Mouse (Mus musculus) E14TG2a.4 (cell line): ENCODE results near the gene Tmem119.

Source experiments
- H3K27me3 ChIP-seq: 2 replicates; pipeline ENCODE4 v1.6.1; 2014; ENCODE audit warnings: low read length, control low read depth; ENCODE audit not compliant: insufficient read depth
- H3K36me3 ChIP-seq: 2 replicates; pipeline ENCODE4 v1.6.1; 2014; ENCODE audit warnings: low read length, control low read depth; ENCODE audit not compliant: insufficient read depth
- H3K4me1 ChIP-seq: replicated peaks from 2 replicates; pipeline ENCODE4 v1.6.1; 2014; ENCODE audit warnings: low read depth, low read length, control low read depth
- H3K4me3 ChIP-seq: replicated peaks from 2 replicates; pipeline ENCODE4 v1.5.1; 2014; ENCODE audit warnings: mild to moderate bottlenecking, low read length
- H3K9me3 ChIP-seq: 2 replicates; pipeline ENCODE4 v1.6.1; 2014; ENCODE audit warnings: low read length, control low read depth
- CTCF ChIP-seq: conservative IDR thresholded peaks from 2 replicates; pipeline ENCODE4 v1.5.1; 2014; ENCODE audit warnings: low read length
- NANOG ChIP-seq: IDR thresholded peaks from 2 replicates; pipeline ENCODE4 v1.6.1; 2014; ENCODE audit warnings: borderline replicate concordance, low read length, mixed read lengths
- POU5F1 ChIP-seq: IDR thresholded peaks from 2 replicates; pipeline ENCODE4 v1.6.1; 2014; ENCODE audit warnings: low read length, borderline replicate concordance

The Tmem119 gene

DNA sequence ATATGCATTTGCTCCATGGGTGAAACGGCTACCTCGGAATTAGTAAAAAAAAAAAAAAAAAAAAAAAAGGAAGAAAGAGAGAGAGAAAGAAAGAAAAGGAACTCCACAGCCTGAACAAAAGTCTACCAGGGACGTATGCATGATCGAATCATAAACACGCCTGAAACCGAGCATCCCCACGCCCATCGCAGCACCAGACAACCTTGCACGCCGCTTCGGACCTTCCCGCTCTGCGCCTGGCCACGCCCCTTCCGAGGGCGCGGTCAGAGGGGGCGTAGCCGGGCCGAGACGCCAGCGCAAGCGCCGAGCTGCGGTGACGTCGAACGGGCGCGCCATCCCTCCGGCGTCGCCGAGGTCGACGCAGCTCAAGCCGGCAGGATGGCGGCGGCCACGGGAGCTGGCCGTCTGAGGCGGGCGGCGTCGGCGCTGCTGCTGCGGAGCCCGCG lies 27.8 kb downstream of the Tmem119 start, which contains the start of the genes Sart3 and Iscu:
Gene Sart3 (minus strand): TSS at position 61 of the 446 bp plus-strand sequence.
Gene Iscu (plus strand): TSS at position 299 of the 446 bp plus-strand sequence.
- TF ChIP-seq CTCF (no peak), POU5F1 (no peak), NANOG (no peak)
- Histone ChIP-seq H3K27me3 (no peaks in the 10 kb centered on the region), H3K9me3 (no peaks in the 10 kb centered on the region)

DNA sequence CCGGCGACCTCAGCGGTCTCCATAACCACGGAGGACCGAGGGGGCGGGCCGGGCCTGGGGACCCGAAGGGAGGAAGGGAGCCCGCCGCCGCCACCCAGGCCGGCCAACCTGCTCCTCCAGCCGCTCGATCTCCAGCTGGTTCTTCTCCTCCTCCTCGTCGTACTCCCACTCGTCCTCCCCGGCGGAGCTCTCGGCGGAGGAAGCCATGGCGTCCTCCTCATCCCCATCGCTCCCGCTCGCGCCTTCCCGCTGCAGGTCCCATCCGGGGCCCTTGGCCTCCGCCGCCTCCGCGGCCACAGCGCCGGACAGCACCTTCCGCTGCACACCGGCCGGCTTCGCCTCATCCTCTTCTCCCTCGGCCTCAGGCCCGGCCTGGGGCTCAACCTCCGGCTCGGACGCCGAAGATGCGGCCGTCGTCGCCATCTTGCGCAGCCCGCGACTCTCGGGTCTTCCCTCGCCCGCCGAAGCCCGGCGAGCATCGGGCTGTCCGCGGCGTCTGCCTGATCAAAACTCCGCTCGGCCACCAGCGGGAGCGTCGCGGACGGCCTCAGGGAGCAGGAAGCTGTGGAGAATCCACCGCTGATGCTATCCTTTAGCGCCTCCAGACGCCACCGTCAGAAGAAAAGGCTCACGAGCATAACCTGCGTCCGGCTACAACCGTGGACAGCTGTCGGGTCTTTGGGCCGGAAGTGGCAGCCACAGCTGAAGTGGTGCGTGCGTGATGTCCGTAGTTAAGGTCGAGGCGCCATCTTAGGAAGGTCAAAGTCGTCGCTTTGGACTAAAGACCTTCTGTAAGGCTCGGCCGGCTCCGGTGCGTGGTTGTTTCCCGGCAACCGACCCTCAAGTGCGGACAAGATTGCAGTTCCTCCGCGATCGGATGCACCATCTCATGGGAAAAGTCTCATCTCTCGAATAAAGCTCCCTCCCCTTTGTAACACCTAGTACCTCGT lies 28.8 kb downstream of the Tmem119 start:
- Histone ChIP-seq H3K4me1 (peaks cover 63% of the 10 kb centered on the region), H3K36me3 (peaks cover 64% of the 10 kb centered on the region), H3K27me3 (no peaks in the 10 kb centered on the region), H3K9me3 (no peaks in the 10 kb centered on the region), H3K4me3 (peak overlapping the region; percentile 99)
- TF ChIP-seq POU5F1 (no peak), CTCF (no peak), NANOG (no peak)

More for the DNA sequence above, 27.8 kb downstream of the Tmem119 start, which contains the start of the genes Sart3 and Iscu:
- H3K36me3 ChIP-seq = peaks cover 64% of the 10 kb centered on the region
- H3K4me1 ChIP-seq = peaks cover 60% of the 10 kb centered on the region
- H3K4me3 ChIP-seq = peak within 1 kb of the TSS; percentile 99

DNA sequence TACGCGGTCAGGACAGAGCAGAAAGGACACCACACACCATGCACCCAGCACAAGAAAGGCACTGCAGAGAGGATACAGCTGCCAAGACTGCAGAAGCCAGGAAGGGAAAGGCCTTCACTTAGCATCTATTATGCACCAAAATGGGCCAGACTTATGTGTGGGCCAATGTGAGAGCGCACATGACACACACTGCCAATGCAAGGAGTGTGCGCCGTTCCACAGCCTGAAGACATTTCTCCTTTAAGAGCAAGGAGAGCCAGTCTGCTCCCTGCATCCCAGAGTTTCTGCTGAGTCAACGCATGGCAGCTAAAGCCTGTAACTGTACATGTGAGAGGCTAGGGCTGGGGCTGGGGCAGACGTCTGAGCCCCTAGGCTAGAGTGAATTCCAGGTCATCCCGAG lies 31.5 kb downstream of the Tmem119 start:
- Histone ChIP-seq H3K9me3 (no peaks in the 10 kb centered on the region), H3K4me1 (peaks cover 76% of the 10 kb centered on the region), H3K36me3 (peaks cover 64% of the 10 kb centered on the region), H3K27me3 (no peaks in the 10 kb centered on the region), H3K4me3 (peak overlapping the region; percentile 99; the same call in 1 of the 2 replicates)
- TF ChIP-seq POU5F1 (no peak), CTCF (no peak)

DNA sequence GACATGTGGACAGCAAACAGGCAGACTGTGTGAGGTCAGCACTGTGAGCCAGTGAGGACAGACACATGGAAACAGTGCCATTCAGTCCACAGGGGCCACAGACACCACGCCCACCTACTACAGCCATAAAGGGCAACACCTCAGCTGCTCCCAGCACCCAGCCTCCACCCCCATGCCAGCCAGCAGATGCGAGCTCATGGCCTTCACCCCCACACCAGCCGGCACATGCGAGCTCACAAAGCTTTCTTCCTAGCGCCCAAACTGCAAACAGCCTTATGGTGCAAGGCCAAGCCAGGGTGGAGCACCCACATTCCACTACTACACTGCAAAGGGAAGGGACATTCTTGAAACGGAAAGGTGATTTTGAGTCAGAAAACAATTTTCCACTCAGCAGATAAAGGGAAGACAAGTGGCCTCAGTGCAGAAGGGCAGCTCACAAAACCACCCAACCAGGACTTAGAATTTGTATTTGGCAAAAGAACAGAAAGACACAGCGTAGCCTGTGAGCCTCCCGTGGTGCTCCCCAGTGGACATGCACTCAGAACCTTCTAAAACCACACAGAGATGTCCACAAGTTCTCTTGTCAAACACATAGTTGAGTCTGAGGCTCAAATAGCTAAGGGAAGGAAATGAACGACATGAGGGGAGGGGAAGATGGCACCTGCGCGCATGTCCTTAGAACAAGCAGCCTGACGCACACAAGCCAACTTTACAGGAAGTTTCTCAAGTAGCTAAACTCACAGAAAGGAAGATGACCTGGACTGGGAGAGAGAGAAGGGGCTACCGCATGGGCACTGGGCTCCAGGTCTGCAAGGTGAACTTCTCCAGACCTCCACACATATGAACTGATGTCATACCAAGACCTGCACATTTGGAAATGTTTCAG lies 34.4 kb downstream of the Tmem119 start:
- no peaks in the 10 kb centered on the region for H3K27me3 ChIP-seq
- peaks cover 94% of the 10 kb centered on the region for H3K36me3 ChIP-seq
- H3K4me1 ChIP-seq = peaks cover 98% of the 10 kb centered on the region
- TF ChIP-seq NANOG (no peak), CTCF (no peak), POU5F1 (no peak)
- no peaks in the 10 kb centered on the region for H3K9me3 ChIP-seq
- H3K4me3 ChIP-seq = no peak overlapping the region

DNA sequence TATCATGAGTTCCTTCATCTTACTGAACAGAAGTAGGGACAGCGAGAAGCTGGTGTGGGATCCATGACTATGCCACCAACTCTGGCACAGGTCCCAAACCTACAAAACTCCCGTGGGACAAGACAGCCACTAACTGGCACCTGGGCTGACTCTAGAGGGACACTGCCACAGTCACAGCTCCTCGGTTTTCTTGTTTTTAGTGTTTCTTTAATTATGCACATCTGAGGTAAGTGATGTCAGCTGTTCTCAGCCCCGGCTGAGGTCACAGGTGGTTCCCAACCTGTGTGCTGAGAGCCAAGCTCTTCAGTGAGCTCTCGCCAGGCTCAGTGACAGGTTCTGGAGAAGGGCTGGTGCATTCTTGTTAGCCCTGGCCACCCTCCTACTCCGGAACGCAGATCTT lies 35.9 kb downstream of the Tmem119 start:
- TF ChIP-seq NANOG (no peak), CTCF (no peak), POU5F1 (no peak)
- no peak overlapping the region for H3K4me3 ChIP-seq
- H3K9me3 ChIP-seq = no peaks in the 10 kb centered on the region
- no peaks in the 10 kb centered on the region for H3K27me3 ChIP-seq
- peaks cover 89% of the 10 kb centered on the region for H3K4me1 ChIP-seq
- peaks cover 100% of the 10 kb centered on the region for H3K36me3 ChIP-seq

DNA sequence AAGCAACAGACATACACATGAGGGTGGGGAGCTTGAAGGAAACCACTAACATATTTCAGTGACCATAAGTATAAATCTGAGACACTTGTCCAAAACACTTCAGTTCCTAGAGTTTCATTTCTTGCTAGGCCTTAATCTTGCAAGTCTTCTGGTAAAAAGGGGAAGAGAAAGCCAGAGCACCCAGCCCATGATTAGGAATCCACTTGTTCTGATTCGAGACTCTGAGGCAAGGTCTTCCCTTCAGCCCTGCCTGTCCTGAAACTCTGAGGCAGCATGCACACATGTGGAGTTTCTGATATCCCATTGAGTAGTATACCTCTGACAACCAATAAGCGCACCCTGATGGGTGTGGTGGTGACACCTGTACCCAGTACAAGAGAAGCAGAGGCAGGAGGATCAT lies 38.7 kb downstream of the Tmem119 start:
- no peak for TF ChIP-seq CTCF
- TF ChIP-seq NANOG = no peak
- TF ChIP-seq POU5F1 = no peak
- H3K36me3 ChIP-seq = peaks cover 100% of the 10 kb centered on the region
- no peaks in the 10 kb centered on the region for H3K27me3 ChIP-seq
- H3K4me3 ChIP-seq = no peak overlapping the region
- peaks cover 73% of the 10 kb centered on the region for H3K4me1 ChIP-seq
- H3K9me3 ChIP-seq = no peaks in the 10 kb centered on the region

DNA sequence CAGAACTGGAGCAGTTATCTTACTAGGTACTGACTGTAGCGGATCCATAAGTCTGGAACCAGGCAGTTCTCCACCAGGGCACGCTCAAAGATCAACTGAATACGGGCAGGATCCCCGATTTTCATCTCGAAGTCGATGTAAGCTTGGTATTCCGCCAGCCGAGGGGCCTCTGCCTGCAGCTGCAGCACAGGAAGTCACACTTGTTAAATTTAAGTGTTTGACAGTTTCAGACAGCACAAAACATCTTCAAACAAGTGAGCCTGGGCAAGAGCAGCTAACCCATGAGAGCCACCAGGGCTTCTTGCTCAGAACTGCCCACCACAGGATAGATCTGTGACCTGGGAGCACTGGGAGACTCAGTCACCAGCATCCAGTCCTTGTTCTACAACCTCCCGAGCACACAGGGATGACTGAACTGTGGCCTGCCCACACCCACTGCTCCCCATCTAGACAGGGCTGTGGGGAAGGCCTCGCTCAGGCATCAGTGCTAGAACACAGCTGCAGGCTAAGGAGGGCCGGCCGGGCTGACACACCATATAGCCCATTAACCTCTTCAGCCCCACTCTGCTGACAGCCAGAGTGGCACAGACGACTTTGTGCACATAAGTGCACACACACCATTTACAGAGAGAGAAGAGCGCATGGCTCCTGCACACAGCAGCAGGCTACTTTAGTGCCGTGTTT lies 44.8 kb downstream of the Tmem119 start:
- H3K9me3 ChIP-seq = no peaks in the 10 kb centered on the region

DNA sequence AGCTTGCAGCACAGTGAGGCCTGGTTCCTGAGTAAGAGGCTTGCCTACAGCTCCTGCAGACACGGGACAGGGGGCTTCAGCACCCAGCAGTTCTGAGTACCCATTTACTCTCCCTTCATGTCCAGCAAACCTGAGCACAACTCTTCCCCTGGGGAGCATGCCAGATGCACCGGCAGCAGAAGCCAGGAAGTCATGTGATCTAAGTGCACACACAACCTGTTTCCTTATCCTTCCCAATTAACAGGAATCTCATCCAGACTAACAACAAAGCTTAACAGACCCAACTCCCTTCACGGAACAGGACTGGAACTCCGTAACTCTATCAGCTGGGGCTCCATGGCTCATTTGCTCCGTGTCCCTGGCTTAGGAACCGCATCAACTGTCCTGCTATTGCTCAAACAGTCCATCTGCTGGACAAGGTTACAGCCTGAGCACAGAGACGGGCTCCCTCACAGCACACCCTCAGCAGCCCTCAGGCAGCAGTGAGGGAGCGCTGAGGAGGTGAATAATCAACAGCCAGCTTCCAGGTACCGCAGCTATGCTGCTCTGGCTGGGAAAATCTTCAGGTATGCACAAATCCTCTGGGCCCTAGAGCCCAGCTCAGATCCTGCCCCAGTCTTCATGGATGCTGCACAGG lies 48.7 kb downstream of the Tmem119 start:
- Histone ChIP-seq H3K4me1 (peaks cover 68% of the 10 kb centered on the region), H3K36me3 (peaks cover 100% of the 10 kb centered on the region), H3K27me3 (no peaks in the 10 kb centered on the region), H3K4me3 (no peak overlapping the region), H3K9me3 (no peaks in the 10 kb centered on the region)
- no peak for TF ChIP-seq POU5F1
- no peak for TF ChIP-seq NANOG
- TF ChIP-seq CTCF = no peak

More for the DNA sequence above, 44.8 kb downstream of the Tmem119 start:
- no peaks in the 10 kb centered on the region for H3K27me3 ChIP-seq
- no peak for TF ChIP-seq POU5F1
- no peak for TF ChIP-seq NANOG
- no peak for TF ChIP-seq CTCF
- H3K36me3 ChIP-seq = peaks cover 100% of the 10 kb centered on the region
- peaks cover 50% of the 10 kb centered on the region for H3K4me1 ChIP-seq
- H3K4me3 ChIP-seq = no peak overlapping the region
